Mouse (Mus musculus) urinary bladder, postnatal 25 days (tissue): ENCODE measurements around the gene Lypd4.
"Not testable (repeated sequence)": the region's sequence is repeated elsewhere in the genome, so short reads cannot be mapped to it uniquely, and the experiment has no call there.

ENCODE experiments used
- DNase-seq: peaks from one replicate; pipeline ENCODE4 v3.0.0; 2022; ENCODE audit warnings: low spot score

The Lypd4 gene

GRCm38 (mm10) chr7:24869532-24870165 lies at the start of gene Lypd4, which contains the start of gene Dmrtc2:
TSS of gene Lypd4 (minus strand) at chr7:24869941.
TSS of gene Dmrtc2 (plus strand) at chr7:24870057.
- DNase-seq = no peak

DNA sequence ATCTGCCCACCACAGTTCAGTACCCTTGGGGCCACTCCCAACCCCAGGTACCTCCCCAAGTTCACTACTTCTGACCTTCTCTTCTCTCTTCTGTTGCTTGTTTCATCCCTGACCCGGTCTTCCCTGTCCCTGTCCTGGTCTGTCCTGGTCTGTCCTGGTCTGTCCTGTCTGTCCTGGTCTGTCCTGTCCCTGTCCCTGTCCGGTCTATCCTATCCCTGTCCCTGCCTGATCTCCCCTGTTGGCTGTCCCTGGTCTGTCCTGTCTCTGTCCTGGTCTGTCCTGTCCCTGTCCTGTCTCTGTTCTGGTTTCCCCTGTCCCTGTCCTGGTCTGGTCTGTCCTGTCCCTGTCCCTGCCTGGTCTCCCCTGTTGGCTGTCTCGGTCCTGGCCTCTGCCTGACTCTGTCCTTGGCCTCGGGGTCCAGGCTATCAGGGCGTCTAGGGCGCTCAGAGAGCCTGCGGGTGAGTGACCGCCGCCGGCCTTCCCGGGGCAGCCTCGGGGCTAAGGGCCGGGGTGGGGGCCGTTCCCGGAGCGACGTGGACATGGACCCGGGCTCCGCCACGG lies 49.1 kb upstream of the Lypd4 start:
- DNase-seq = no peak

DNA sequence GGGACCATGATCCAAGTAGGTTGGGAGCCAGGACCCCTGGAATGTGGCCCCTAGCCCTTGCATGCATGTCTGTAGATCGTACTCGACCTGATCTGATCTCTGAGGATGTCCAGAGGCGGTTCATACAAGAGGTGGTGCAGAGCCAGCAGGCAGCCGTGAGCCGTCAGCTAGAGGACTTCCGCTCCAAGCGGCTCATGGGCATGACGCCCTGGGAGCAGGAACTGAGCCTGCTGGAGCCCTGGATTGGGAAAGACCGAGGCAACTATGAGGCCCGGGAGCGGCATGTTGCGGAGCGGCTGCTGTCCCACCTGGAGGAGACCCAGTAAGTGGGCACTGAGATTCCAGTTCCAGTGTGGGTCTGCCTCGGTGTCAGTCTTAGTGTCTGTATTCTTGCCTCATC lies 42.7 kb upstream of the Lypd4 start:
- no peak for DNase-seq

GRCm38 (mm10) chr7:24907211-24907748 lies 37.5 kb upstream of the Lypd4 start:
- DNase-seq = no peak

GRCm38 (mm10) chr7:24906551-24906950 lies 36.8 kb upstream of the Lypd4 start:
- no peak for DNase-seq

DNA sequence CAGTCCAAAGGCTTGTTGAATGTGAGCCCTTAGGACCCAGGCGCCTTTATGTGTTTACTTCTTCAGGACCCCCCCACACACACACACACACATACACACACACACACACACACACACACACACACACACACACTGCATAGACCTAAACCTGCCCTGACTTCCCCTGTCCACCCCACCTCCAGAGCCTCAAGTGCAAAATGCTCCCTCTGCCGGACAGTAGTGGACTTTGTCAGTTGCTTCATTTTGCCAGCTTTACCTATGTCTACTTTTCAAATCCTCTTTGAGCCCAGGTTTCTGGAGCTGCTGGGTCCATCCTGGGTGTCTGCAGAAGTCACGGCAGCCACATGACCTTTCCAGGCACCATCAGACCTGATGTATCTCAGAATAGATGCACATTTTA lies 35.2 kb upstream of the Lypd4 start:
- peak; percentile 44 for DNase-seq

DNA sequence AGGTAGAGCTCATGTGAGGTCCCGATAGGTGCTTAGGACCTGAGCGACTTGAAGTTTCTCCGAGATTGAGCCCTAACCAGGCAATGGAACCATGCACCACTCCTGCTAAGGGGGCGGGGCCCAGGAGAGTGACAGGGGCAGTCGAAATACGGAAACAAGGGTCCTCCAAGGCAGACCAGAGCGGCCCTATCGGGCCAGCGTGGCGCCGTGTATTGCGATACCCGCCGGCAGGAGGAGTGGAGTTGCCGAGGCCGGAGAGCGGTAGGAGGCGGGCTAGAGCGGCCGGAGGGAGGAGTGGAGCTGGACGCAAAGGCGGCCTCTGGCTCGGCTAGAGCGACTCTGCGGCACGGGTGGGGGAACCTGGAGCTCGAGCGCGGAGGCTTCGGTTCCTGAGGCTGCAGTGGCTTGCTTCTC lies 34.3 kb upstream of the Lypd4 start:
- peak; percentile 89 for DNase-seq

GRCm38 (mm10) chr7:24903444-24903825 lies 33.7 kb upstream of the Lypd4 start:
- DNase-seq = no peak

DNA sequence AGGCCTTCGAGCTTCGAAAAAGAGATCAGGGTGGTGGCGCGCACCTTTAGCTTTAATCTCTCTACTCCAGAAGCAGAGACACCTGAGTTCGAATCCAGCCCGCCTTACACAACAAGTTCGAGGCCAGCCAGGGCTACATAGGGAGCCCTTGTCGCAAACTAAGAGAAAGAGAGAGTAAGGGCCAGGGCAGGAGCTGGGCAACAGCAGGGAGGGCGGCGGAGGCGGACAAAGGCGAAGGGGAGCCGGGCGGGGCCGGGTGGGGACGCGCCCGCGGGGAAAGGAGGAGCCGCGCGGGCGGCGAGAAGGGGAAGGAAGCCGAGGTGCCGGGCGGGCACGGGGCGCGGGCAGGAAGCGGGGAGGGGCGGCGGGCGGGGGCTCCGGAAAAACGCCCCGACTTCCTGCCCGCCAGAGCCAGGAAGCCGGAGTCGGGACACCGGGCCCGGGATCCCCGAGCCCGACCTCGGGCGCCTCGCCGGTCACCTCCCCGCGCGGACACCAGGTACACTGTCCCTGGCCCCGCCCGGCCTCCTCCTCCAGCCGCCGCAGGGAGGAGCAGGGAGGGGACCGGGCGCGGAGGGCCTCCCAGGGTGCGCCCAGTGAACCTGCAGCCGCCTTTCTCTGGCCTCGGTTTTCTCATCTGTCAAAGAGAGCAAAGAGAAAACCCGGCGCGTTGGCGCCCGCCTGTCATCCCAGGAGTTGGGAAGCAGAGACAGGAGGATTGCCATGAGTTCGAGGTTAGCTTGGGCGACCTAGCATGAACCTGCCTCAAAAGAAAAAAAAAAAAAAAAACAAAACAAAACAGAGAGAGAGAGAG lies 33.1 kb upstream of the Lypd4 start, which contains the start of gene Arhgef1:
TSS of gene Arhgef1 (plus strand) at position 283 of the 814 bp plus-strand sequence.
- DNase-seq = peak; percentile 63

DNA sequence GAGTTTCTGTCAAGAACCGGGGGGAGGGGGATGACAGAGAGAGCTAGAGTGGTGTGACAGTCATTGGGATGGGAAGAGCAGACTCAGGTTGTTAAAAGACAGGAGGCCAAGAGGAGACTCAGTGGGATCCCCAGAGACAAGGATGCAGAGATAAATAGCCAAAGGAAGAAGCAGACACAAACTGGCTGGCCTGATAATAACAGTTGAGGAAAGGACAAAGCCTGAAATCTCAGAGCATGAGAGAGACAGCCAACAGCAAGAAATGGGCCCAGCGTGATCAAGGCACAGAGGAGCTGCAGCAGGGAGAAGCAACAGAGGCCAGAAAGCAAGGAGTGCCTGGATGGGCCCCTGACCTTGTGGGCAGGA lies 32.5 kb upstream of the Lypd4 start:
- no peak for DNase-seq

DNA sequence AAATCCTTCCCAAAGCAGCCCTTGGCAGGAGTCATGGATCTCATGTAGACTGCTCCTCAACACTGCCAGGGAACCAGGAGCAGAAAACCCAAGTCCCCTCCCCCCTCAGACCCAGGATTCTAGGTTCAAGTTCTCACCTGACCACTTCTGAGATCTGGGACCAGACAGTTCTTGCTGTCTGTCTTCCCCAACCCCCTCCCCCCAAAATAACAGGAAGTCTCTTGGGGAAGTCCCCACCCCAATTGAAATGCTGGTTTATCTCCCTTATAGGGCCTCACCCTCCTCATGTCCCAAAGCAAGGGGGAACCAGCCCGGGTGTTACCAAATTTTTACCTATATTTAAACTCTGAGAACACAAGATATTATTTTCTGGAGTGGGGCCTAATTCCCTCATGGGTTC lies 32.1 kb upstream of the Lypd4 start:
- no peak for DNase-seq

DNA sequence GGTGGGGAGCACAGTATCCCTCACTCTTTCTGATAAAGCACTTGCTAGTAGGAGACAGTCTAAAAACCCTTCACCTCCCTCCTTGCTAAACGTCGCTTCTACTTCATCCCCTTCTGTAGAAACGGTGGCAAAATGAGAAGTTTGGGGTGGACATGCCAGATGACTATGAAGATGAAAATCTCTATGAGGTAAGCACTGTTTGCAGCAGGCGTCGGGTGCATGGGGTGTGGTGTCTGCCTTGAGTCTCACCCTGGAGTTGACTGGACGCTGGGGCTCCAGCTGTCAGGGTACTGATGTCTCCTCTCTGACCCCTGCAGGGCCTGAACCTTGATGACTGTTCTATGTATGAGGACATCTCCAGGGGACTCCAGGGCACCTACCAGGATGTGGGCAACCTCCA lies 31.4 kb upstream of the Lypd4 start:
- no peak for DNase-seq

DNA sequence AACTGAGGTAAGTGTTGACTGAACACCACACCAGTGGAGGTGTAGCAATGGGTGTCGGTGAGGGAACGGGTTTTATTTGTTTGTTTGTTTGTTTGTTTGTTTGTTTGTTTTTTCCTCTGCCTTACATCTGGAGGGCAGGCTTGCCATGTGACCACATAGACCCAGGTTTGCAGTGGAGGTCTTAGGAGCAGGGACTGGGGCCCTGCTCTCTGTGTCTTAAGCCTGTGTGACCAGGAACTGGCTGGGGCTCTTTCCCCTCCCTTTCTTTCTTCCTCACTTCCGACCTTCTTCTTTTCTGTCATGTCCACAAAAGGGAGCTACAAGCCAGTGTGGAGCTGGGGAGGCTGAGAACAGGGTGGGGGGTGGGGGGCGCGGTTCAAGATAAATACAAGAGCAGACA lies 28.2 kb upstream of the Lypd4 start:
- DNase-seq = no peak

- no peak for DNase-seq
These were observed 27.5 kb upstream of the Lypd4 start, which contains the start of gene Cd79a for GRCm38 (mm10) chr7:24897224-24897623. TSS of gene Cd79a (plus strand) at chr7:24897381.

DNA sequence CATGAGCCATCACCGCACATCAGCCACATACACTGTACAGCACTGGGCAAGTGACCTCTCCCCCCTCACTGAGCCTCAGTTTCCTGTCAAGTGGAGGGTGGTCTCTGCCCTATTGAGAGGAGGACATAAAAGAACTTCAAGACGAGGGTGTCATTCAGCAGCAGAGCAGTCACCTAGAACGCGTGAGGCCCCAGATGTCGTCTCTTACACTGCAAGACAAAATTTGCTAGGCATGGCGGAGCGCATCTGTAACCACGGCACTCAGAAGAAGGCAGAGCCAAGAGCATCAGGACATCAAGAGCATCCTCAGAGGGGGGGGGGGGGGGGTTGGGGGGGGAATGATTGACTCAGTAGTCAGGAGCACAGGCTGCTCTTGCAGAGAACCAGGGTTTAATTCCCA lies 26.5 kb upstream of the Lypd4 start:
- DNase-seq = no peak

GRCm38 (mm10) chr7:24895749-24896148 lies 26.0 kb upstream of the Lypd4 start:
- not testable (repeated sequence) for DNase-seq

DNA sequence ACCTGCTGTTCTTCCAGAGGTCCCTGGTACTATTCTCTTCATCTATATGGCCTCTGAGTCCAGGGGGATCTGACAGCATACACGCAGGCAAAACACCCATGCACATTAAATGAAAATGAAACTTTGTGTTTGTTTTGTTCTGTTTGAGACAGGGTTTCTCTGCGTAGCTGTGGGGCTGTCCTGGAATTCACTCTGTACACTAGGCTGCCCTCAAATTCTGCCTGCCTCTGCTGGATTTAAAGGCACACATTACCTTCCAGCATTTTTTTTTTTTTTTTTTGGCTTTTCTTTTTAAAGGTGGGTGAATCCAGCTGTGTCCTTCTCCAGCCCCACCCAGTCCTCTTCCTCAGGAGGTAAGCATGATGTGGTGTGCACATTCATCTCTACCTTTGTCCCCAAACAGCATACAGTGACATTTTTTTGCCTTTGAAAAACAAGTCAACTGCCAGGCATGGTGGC lies 22.4 kb upstream of the Lypd4 start:
- DNase-seq = no peak

- DNase-seq = no peak
These were observed 21.7 kb upstream of the Lypd4 start for GRCm38 (mm10) chr7:24891241-24892124.

DNA sequence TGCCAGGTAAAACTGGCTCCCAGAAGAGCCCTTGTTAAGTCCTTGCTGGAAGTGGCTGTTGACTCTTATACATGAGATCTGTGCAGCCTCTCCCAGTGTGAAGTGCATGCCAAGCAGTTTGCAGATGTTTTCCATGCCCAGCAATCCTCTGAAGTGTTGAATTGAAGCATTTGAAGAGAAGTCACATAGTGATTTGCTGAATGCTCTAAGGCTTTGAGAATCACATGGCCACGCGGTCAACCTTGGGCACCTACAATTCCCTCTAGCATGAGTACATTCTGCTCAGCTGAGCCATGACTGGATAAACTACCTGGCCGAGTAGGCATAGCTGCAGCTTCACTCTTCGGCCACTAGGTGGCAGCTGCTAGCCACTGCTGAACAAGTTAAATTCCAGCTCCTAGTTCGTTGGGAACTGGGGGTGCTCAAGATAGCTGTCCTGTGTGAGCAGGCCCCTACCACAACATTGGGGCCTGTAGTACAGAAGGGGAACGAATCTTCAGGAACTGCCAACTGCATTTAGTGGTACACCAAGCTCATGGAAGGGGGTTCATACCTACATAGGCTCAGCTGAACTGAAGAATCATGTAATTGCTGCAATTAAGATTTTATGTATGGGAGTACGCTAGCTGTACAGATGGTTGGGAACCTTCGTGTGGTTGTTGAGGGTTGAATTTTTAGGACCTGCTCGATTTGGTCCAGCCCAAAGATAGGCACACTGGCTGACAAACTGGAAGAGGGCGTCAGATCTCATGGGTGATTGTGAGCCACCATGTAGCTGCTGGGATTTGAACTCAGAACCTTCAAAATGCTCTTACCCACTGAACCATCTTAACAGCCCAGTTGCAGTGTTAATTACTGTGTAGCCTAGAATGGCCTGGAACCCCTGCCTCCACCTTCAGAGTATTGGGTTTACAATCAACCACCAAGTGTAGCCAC lies 20.8 kb upstream of the Lypd4 start:
- peak; percentile 63 for DNase-seq

DNA sequence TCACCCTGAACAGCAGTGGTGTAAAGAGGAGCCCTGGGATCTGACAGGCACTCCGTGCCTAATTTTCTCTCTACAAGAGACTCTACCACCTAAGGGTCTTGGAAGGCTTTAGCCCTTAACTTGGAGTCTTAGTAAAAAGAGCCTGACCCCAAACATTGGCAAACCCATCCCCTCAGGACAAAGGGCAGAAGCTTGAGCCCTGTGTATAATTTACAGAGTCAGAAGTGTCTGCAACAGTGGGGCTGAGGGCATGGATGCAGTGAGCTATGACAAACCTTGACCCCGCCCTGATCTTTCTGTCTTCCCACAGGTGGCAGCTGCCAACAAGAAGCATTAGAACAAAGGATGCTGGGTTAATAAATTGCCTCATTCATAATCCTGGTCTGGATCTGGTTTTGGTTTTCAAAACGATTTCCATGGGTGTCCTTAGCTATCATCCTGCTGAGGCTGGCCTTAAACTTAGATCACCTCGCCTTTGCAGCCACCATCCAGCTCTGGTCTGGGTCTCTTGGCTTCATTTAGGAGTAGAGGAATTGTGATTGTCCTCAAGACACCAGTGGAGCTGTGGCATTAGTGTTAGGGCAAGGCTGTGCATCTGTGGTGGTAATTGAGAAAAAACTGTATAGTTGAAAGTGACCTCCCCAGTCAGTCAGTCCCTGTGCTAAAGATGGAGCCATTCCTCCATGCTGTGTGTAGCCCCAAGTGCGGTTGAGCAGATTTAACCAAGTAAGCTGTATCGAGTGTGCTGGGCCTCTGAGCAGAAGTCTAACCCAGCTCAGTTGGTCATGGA lies 19.9 kb upstream of the Lypd4 start:
- no peak for DNase-seq
